17 mouse cellular contexts compared by ENCODE assay signal in genomic region chr3:11174002-11174401, GRCm38 (mm10).
DNase-seq lines count a peak whose midpoint lies in the region; ATAC-seq lines count a peak whose summit lies in the region.
"Had no signal": no experiment of that assay in that cellular context is flagged by ENCODE, and none has a peak within 500 bp of the region (broad histone marks: within the 10 kb centered on the region; RNA-seq: fewer than 3 reads in every experiment).

No protein-coding gene starts in this region.

- no peak for DNase-seq in heart, postnatal 14 days
- DNase-seq in 416B (ENCODE audit: low read depth), result peak; percentile 83
- DNase-seq in adrenal gland, adult 2 months, result peak; percentile 72
- no peak for DNase-seq in thymus, postnatal 25 days
- no peak for DNase-seq in embryonic facial prominence, embryonic 10.5 days (ENCODE audit: low spot score)
- DNase-seq in lung, postnatal 36 days, result no peak
- DNase-seq: cerebellum, adult 11-12 months; cerebellum, postnatal 36 days; kidney, adult 9 months; kidney, postnatal 36 days; retina, postnatal 1 day had no signal

- H3K4me1 ChIP-seq in heart, embryonic 12.5 days (replicated peaks), result no peaks in the 10 kb centered on the region
- no peaks in the 10 kb centered on the region for H3K4me1 ChIP-seq in embryonic facial prominence, embryonic 10.5 days
- H3K4me1 ChIP-seq: hindbrain, embryonic 12.5 days; midbrain, embryonic 12.5 days had no signal

- H3K4me3 ChIP-seq in heart, embryonic 12.5 days, result no peak overlapping the region
- H3K4me3 ChIP-seq in embryonic facial prominence, embryonic 10.5 days, result no peak overlapping the region
- H3K4me3 ChIP-seq: erythroblast, embryonic 14.5 days; hindbrain, embryonic 12.5 days; midbrain, embryonic 12.5 days had no signal

- no peaks in the 10 kb centered on the region for H3K36me3 ChIP-seq in heart, embryonic 12.5 days
- no peaks in the 10 kb centered on the region for H3K36me3 ChIP-seq in embryonic facial prominence, embryonic 10.5 days (replicated peaks)
- H3K36me3 ChIP-seq: hindbrain, embryonic 12.5 days; midbrain, embryonic 12.5 days had no signal

- no peaks in the 10 kb centered on the region for H3K9me3 ChIP-seq in heart, embryonic 12.5 days (replicated peaks)
- no peaks in the 10 kb centered on the region for H3K9me3 ChIP-seq in embryonic facial prominence, embryonic 10.5 days
- H3K9me3 ChIP-seq: hindbrain, embryonic 12.5 days; midbrain, embryonic 12.5 days had no signal

- no peak overlapping the region for H3K4me2 ChIP-seq in heart, embryonic 12.5 days
- H3K4me2 ChIP-seq: hindbrain, embryonic 12.5 days; midbrain, embryonic 12.5 days had no signal

- H3K27me3 ChIP-seq in heart, embryonic 12.5 days (replicated peaks), result no peaks in the 10 kb centered on the region
- H3K27me3 ChIP-seq in embryonic facial prominence, embryonic 10.5 days (replicated peaks; ENCODE audit: low read depth, poor library complexity, severe bottlenecking), result no peaks in the 10 kb centered on the region
- H3K27me3 ChIP-seq: hindbrain, embryonic 12.5 days; midbrain, embryonic 12.5 days had no signal

- H3K9ac ChIP-seq in heart, embryonic 12.5 days, result no peak overlapping the region
- H3K9ac ChIP-seq: hindbrain, embryonic 12.5 days; midbrain, embryonic 12.5 days had no signal

- ATAC-seq in heart, embryonic 12.5 days (ENCODE audit: insufficient number of reproducible peaks, low FRiP score), result peak; percentile 84
- ATAC-seq in common myeloid progenitor, adult 5-6 weeks (replicated peaks; ENCODE audit: low read depth, poor library complexity, severe bottlenecking), result peak; percentile 45; the same call in 1 of the 2 replicates
- ATAC-seq: forebrain, embryonic 16.5 days had no signal

- H3K27ac ChIP-seq in heart, embryonic 12.5 days (ENCODE audit: poor library complexity, severe bottlenecking), result no peak overlapping the region
- H3K27ac ChIP-seq in embryonic facial prominence, embryonic 10.5 days (replicated peaks), result no peak overlapping the region
- H3K27ac ChIP-seq: hindbrain, embryonic 12.5 days; midbrain, embryonic 12.5 days had no signal

- intact Hi-C loops in heart, postnatal 14 days (cut with DNase I), result no loop called here

- WGBS in heart, embryonic 12.5 days, result 59% methylated on average over 2 of the region's 2 CpGs
- WGBS in embryonic facial prominence, embryonic 10.5 days, result 65% methylated on average over 2 of the region's 2 CpGs

Comparison
In these comparisons a context has a peak if more than half of its experiments do, and no peak if none do; other contexts are left out.
1. DNase-seq: peak in 416B (single experiment) and adrenal gland, adult 2 months (single experiment); none in heart, postnatal 14 days (0 of 2), thymus, postnatal 25 days (single experiment), embryonic facial prominence, embryonic 10.5 days (single experiment) and lung, postnatal 36 days (single experiment).